Mouse (Mus musculus) frontal cortex, postnatal 14 days (tissue): ENCODE measurements around the gene Vmn2r53.
"Not testable (repeated sequence)": the region's sequence is repeated elsewhere in the genome, so short reads cannot be mapped to it uniquely, and the experiment has no call there.

Experiments
- DNase-seq, 2 experiments: peaks; one replicate each; pipeline ENCODE4 v3.0.0; 2022; ENCODE audit warnings: low spot score in 2 of 2

The Vmn2r53 gene

DNA sequence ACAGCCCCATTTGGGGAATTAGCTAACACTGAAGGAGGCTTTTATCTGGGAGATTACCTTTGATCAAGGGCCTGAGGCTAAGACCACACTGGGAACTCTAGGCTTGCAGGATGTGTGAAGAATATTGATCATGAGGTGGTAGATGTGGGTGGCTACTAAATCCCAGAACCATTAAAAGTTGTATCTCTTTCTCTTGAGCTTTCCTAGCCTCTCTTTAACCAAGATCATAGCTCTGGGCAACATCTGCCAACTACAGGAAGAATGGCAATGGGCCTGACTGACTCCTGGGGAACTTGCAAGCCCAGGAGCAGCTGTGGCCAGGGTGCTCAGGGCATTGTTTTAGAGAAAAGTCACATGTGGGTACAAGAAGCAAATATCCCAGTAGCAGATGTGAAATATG is at the start of gene Vmn2r53:
Vmn2r53 (minus strand) TSS at position 101 of the 400 bp plus-strand sequence.
- no peak for DNase-seq

DNA sequence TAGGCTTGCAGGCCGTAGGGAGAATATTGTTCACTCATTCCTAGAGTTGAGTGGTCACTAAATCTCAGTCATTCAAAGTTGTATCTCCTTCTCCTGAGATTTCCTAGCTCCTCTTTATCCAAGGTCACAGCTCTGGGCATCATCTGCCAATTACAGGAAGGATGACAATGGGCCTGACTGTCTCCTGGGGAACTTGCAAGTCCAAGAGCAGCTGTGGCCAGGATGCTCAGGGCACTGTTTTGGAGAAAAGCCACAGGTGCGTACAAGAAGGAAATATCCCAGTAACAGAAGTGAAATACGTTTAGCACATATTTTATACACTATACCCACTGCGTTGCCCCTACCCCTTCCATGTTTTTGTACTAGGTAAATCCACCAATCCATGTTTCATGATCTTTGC is 31.6 kb upstream of the Vmn2r53 start, which contains the start of gene Vmn2r54:
Vmn2r54 (minus strand) TSS at position 101 of the 400 bp plus-strand sequence.
- not testable (repeated sequence) for DNase-seq
